Mouse (Mus musculus) testis, postnatal 14 days (tissue): ENCODE measurements around the gene Smarcc2.

Experiments used
- DNase-seq: peaks from one replicate; pipeline ENCODE4 v3.0.0; 2021; ENCODE audit warnings: low spot score

Gene Smarcc2

GRCm38 (mm10) chr10:128458719-128459408, at the start of gene Smarcc2:
Smarcc2 (plus strand) TSS chr10:128459248.
- peak; percentile 84 for DNase-seq

GRCm38 (mm10) chr10:128409692-128410559, 49.1 kb upstream of the Smarcc2 start:
- peak; percentile 96 for DNase-seq

DNA sequence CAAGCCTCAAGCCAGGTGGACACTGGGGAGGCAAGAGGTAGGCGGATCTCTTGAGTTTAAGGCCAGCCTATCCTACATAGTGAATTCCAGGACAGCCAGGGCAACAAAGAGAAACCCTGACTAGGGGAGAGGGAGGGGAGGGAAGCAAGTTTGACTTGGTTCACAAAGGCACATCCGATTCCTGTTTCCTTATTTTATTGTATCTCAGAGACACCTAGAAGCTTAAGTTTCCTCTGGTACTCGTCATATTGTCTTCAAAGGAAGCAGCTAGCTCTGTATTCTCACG, 48.5 kb upstream of the Smarcc2 start:
- DNase-seq: no peak

GRCm38 (mm10) chr10:128411211-128412054, 47.6 kb upstream of the Smarcc2 start, which contains the start of the genes Nabp2 and Rnf41:
Nabp2 (minus strand) TSS chr10:128411492.
Rnf41 (plus strand) TSS chr10:128411657.
- peak; percentile 98 for DNase-seq

- no peak for DNase-seq
Observed at GRCm38 (mm10) chr10:128412055-128412381, 47.0 kb upstream of the Smarcc2 start.

DNA sequence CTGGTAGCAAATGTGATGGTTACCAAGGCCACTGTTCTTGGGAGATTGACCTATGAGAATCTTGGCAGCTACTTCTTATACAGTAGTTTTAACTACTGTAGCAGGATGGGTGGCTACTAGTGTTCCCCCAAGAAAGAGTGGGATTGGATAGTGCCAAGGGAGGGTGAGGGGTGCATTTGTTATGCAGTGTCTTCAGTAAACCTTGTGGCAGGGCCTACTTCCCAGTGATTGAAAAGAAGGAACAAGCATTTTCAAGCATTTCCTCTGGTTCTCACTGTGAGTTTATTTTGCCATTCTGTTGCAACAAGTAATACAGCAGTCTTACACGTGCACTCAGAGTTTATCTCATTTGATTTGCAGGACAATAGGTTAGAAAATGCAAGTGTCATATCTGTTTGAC, 46.5 kb upstream of the Smarcc2 start:
- no peak for DNase-seq

GRCm38 (mm10) chr10:128413076-128413475, 46.0 kb upstream of the Smarcc2 start:
- no peak for DNase-seq

- DNase-seq: no peak
Observed at GRCm38 (mm10) chr10:128414848-128415247, 44.2 kb upstream of the Smarcc2 start.

- DNase-seq: no peak
Observed at GRCm38 (mm10) chr10:128422426-128422825, 36.6 kb upstream of the Smarcc2 start.

DNA sequence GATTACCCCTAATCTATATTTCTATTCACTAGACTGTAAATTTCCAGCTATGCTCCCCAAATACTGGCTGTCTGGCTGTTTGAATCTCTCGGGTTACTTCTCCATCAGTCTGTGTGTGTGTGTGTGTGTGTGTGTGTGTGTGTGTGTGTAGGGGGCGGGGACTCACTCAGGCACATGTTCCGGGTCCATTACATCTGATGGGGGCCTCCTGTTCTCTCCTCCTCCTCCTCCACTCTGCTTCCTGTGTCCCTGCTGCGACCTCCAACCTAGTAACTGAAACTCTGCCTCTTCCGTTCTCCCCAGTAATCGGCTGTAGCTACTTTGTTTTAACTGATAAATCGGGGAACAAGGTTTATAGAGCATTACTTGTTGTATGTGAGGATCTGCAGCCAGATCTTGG, 34.4 kb upstream of the Smarcc2 start:
- DNase-seq: no peak

DNA sequence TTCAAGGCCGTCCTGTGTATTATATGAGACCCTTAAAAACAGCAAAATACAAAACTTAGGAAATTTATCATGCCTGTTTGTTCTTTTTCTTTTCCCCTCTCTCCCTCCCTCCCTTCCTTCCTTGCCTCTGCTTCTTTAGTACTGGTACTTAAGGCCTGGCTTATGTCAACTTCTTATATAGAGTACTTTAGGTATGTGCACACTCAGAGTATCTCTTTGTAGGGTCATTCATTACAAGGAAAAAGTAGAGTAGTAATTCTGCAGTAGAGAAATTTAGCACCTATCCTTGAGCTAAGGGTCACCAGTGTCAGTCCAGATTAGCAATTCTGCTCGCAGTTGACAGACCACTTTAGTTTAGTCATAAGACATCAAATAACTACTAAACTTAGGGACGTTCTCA, 33.8 kb upstream of the Smarcc2 start:
- DNase-seq: no peak

GRCm38 (mm10) chr10:128429052-128429451, 30.0 kb upstream of the Smarcc2 start:
- no peak for DNase-seq

GRCm38 (mm10) chr10:128429454-128429853, 29.6 kb upstream of the Smarcc2 start:
- DNase-seq: no peak

- no peak for DNase-seq
Observed at GRCm38 (mm10) chr10:128433417-128433816, 25.6 kb upstream of the Smarcc2 start.

DNA sequence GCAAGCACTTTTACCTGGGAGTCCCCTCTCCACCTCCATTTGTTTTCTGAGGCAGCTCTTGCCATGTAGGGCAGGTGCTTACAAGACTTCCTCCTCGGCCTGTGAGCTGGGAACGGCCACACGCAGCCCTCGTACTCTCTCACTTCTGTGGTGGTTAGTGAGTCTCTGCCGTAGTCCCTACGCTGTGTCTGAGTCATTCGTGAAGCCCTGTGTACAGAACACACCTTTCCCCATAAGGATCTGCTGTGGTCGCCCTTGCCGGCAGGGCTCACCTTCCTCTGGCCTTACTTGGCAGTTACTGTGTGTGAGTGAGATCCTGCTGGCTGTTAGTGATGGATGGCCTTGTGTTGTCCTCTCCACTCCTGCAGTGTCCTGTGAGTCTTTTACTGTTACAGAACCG, 24.4 kb upstream of the Smarcc2 start:
- no peak for DNase-seq

DNA sequence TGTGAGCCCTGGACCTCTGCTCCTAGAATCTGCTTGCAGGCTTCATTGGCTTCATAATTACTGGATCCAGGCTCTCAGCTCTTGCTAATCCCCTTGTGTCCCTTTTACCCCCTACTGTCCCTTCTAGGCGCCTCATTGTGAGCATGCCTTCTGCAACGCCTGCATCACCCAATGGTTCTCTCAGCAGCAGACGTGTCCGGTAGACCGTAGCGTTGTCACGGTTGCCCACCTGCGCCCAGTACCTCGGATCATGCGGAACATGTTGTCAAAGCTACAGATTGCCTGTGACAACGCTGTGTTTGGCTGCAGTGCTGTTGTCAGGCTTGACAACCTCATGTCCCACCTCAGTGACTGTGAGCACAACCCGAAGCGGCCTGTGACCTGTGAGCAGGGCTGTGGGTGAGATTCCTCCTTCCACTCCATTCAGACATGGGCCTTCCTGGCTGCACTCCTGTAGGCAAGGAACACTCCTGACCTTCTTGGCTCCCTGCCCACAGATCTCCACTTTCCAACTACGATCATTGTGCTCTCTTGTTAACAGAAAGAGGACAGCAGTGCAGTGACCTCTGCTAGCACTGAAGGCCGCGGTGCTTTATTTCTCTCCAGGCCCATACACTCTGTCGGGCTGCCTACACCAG, 23.7 kb upstream of the Smarcc2 start:
- peak; percentile 48 for DNase-seq

GRCm38 (mm10) chr10:128435873-128436272, 23.2 kb upstream of the Smarcc2 start:
- no peak for DNase-seq

- DNase-seq: no peak
Observed at GRCm38 (mm10) chr10:128436376-128436775, 22.7 kb upstream of the Smarcc2 start.

- no peak for DNase-seq
Observed at GRCm38 (mm10) chr10:128438675-128439279, 20.3 kb upstream of the Smarcc2 start.

GRCm38 (mm10) chr10:128440407-128440806, 18.6 kb upstream of the Smarcc2 start:
- DNase-seq: no peak

GRCm38 (mm10) chr10:128441324-128442119, 17.5 kb upstream of the Smarcc2 start:
- no peak for DNase-seq
